Mouse (Mus musculus) stomach, embryonic 14.5 days (tissue): Measurements from ENCODE around the gene Brsk1. TPM values are rescaled to one million over a fixed set of nuclear protein-coding genes. Genes with fewer than 3 reads are reported as not detected.

Experiments
- ATAC-seq: fragments of 200-750 bp; cut with Nextera tagmentation; 2 replicates; pipeline ENCODE4 v1.8.0; 2017; ENCODE audit warnings: low read depth, moderate TSS enrichment; ENCODE audit not compliant: insufficient number of reproducible peaks, insufficient read depth, low FRiP score
- H3K27ac ChIP-seq: fragments of 300-500 bp; sonication (generic); 2 replicates; pipeline ENCODE4 v1.5.1; 2014; ENCODE audit warnings: mild to moderate bottlenecking, low read length, moderate library complexity, mixed read lengths
- H3K27me3 ChIP-seq: fragments of 300-500 bp; sonication (generic); 2 replicates; pipeline ENCODE4 v1.6.1; 2014; ENCODE audit warnings: low read length, control low read depth, mixed read lengths; ENCODE audit not compliant: control insufficient read depth, insufficient read depth
- H3K36me3 ChIP-seq: fragments of 300-500 bp; sonication (generic); 2 replicates; pipeline ENCODE4 v1.6.1; 2014; ENCODE audit warnings: mild to moderate bottlenecking, control low read depth, low read length, moderate library complexity, mixed read lengths; ENCODE audit not compliant: control insufficient read depth, insufficient read depth
- H3K4me1 ChIP-seq: fragments of 300-500 bp; sonication (generic); 2 replicates; pipeline ENCODE4 v1.6.1; 2014; ENCODE audit warnings: low read length, control low read depth, mixed read lengths; ENCODE audit not compliant: control insufficient read depth, insufficient read depth
- H3K4me2 ChIP-seq: fragments of 300-500 bp; sonication (generic); replicated peaks from 2 replicates; pipeline ENCODE4 v1.6.1; 2014; ENCODE audit warnings: low read depth, low read length, control low read depth
- H3K4me3 ChIP-seq: fragments of 300-500 bp; sonication (generic); 2 replicates; pipeline ENCODE4 v1.5.1; 2014; ENCODE audit warnings: low read depth, low read length, control low read depth
- H3K9ac ChIP-seq: fragments of 300-500 bp; sonication (generic); replicated peaks from 2 replicates; pipeline ENCODE4 v1.6.1; 2014; ENCODE audit warnings: low read depth, mild to moderate bottlenecking, control low read depth, low read length, moderate library complexity, mixed read lengths
- H3K9me3 ChIP-seq: fragments of 300-500 bp; sonication (generic); 2 replicates; pipeline ENCODE4 v1.6.1; 2016; ENCODE audit warnings: low read depth, low read length, control low read depth; ENCODE audit not compliant: control insufficient read depth
- WGBS: fragments of 180-500 bp; shearing (Covaris S2); extraction: QIAGEN DNeasy Blood & Tissue Kit; methylation state at CpG from one replicate; pipeline ENCODE4 v1.1.7; 2014; 5-methylcytosine and 5-hydroxymethylcytosine counted together
- polyA plus RNA-seq: library from polyadenylated mRNA; unstranded; fragments of >200 nt; fragmentation: Nextera tagmentation; extraction: Ambion mirVana; gene quantifications from 2 replicates; pipeline ENCODE4 v1.2.1, GENCODE M21; 2014

Gene Brsk1
- polyA plus RNA-seq, 1 experiment from 2014 or later: 4.0 TPM

- Histone ChIP-seq H3K27me3 (no peaks in the 10 kb centered on the region), H3K27ac (peak within 1 kb of the TSS; percentile 96), H3K9ac (peak within 1 kb of the TSS; percentile 88), H3K4me3 (peak within 1 kb of the TSS; percentile 85), H3K36me3 (peaks cover 4% of the 10 kb centered on the region; the same call in 1 of the 2 replicates), H3K4me1 (peaks cover 28% of the 10 kb centered on the region), H3K4me2 (peak within 1 kb of the TSS; percentile 83), H3K9me3 (no peaks in the 10 kb centered on the region)
- peak; percentile 97 for ATAC-seq
- WGBS: under 1% methylated on average over 54 of the region's 54 CpGs
These were observed 31.4 kb upstream of the Brsk1 start, which contains the start of gene Ppp6r1 for GRCm38 (mm10) chr7:4658912-4659551. Ppp6r1 (minus strand) TSS chr7:4659019.

DNA sequence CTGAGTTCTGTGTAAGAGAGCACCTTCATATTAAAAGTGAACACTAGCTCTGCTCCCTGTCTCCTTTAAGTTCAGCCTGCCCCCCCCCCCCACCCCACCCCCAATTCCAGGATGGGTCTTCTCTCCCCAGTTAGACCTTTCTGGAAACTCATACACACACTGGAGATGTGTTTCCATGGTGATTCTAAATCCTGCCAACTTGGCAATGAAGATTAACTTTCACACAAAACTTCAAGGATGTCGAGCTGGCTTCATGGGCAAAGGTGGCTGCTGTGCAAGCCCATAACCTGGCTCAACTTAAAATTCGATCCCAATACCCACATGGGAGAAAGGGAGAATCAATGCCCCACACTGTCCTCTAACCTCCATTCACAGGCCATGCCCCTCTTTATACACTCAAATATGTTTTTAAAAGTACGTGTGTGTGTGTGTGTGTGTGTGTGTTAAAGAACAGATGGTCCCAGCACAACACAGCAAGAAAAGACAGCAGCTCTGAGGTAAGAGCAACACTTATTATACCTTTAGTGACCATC is 30.4 kb upstream of the Brsk1 start:
- peak overlapping the region; percentile 96 for H3K27ac ChIP-seq
- H3K4me3 ChIP-seq: peak overlapping the region; percentile 85
- ATAC-seq: no peak
- peaks cover 28% of the 10 kb centered on the region for H3K4me1 ChIP-seq
- H3K9ac ChIP-seq: peak overlapping the region; percentile 88
- H3K4me2 ChIP-seq: peak overlapping the region; percentile 83
- H3K36me3 ChIP-seq: peaks cover 9% of the 10 kb centered on the region
- no peaks in the 10 kb centered on the region for H3K9me3 ChIP-seq
- 46% methylated on average over 3 of the region's 3 CpGs for WGBS
- no peaks in the 10 kb centered on the region for H3K27me3 ChIP-seq

- no peak for ATAC-seq
- H3K27me3 ChIP-seq: no peaks in the 10 kb centered on the region
- H3K27ac ChIP-seq: no peak overlapping the region
- H3K9me3 ChIP-seq: no peaks in the 10 kb centered on the region
- no peak overlapping the region for H3K4me3 ChIP-seq
- 72% methylated on average over 8 of the region's 8 CpGs for WGBS
- no peak overlapping the region for H3K4me2 ChIP-seq
- H3K4me1 ChIP-seq: peaks cover 6% of the 10 kb centered on the region; the same call in 1 of the 2 replicates
- H3K9ac ChIP-seq: no peak overlapping the region
- peaks cover 18% of the 10 kb centered on the region for H3K36me3 ChIP-seq
These were observed 27.2 kb upstream of the Brsk1 start for GRCm38 (mm10) chr7:4663179-4663578.

DNA sequence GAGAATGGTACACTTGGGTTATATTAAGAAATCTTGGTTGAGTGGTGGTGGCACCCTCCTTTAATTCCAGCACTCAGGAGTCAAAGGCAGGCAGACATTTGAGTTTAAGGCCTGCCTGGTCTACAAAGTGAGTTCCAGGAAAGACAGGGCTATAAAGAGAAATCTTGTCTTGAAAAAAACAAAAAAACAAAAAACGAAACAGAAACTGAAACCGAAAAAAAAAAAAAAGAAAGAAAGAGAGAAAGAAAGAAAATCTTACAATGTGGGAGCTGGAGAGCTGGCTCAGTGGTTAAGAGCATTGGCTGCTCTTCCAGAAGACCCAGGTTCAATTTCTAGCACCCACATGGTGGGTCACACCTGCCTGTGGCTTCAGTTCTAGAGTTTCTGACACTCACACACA is 26.7 kb upstream of the Brsk1 start:
- H3K27ac ChIP-seq: no peak overlapping the region
- WGBS: 92% methylated on average over 2 of the region's 2 CpGs
- peaks cover 18% of the 10 kb centered on the region for H3K36me3 ChIP-seq
- no peak overlapping the region for H3K4me2 ChIP-seq
- no peak overlapping the region for H3K9ac ChIP-seq
- no peaks in the 10 kb centered on the region for H3K9me3 ChIP-seq
- H3K4me1 ChIP-seq: peaks cover 6% of the 10 kb centered on the region; the same call in 1 of the 2 replicates
- no peaks in the 10 kb centered on the region for H3K27me3 ChIP-seq
- ATAC-seq: no peak
- H3K4me3 ChIP-seq: no peak overlapping the region

GRCm38 (mm10) chr7:4666871-4667270 is 23.5 kb upstream of the Brsk1 start:
- Histone ChIP-seq H3K36me3 (peaks cover 28% of the 10 kb centered on the region), H3K27ac (no peak overlapping the region), H3K4me2 (no peak overlapping the region), H3K9ac (no peak overlapping the region), H3K27me3 (no peaks in the 10 kb centered on the region), H3K9me3 (no peaks in the 10 kb centered on the region), H3K4me1 (no peaks in the 10 kb centered on the region), H3K4me3 (no peak overlapping the region)
- WGBS: 96% methylated on average over 5 of the region's 5 CpGs
- ATAC-seq: no peak

DNA sequence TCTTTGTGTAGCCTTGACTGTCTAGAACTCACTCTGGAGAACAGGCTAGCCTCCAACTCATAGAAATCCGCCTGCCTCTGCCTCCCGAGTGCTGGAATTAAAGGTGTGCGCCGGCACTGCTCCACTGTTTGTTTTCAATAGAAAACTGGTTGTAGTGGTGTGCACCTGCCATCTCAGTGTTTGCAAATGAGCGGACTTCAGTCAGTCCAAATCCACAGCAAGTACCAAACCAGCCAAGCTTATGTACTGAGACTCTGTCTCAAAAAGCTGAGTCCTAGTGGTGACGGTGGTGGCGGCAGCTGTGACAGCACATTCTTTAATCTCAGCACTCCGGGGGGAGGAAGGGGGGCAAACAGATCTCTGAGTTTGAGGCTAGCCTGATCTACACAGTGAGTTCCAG is 21.9 kb upstream of the Brsk1 start:
- Histone ChIP-seq H3K4me1 (no peaks in the 10 kb centered on the region), H3K4me3 (no peak overlapping the region), H3K36me3 (peaks cover 25% of the 10 kb centered on the region), H3K27me3 (no peaks in the 10 kb centered on the region), H3K27ac (no peak overlapping the region), H3K9me3 (no peaks in the 10 kb centered on the region), H3K4me2 (no peak overlapping the region), H3K9ac (no peak overlapping the region)
- WGBS: 96% methylated on average over 8 of the region's 8 CpGs
- ATAC-seq: no peak

GRCm38 (mm10) chr7:4669156-4669555 is 21.2 kb upstream of the Brsk1 start:
- Histone ChIP-seq H3K27me3 (no peaks in the 10 kb centered on the region), H3K9me3 (no peaks in the 10 kb centered on the region), H3K27ac (no peak overlapping the region), H3K36me3 (peaks cover 24% of the 10 kb centered on the region), H3K4me1 (no peaks in the 10 kb centered on the region), H3K4me3 (no peak overlapping the region), H3K4me2 (no peak overlapping the region), H3K9ac (no peak overlapping the region)
- 93% methylated on average over 9 of the region's 9 CpGs for WGBS
- ATAC-seq: no peak

GRCm38 (mm10) chr7:4670655-4671255 is 19.6 kb upstream of the Brsk1 start:
- H3K4me2 ChIP-seq: no peak overlapping the region
- no peak; the same call in 1 of the 2 replicates for ATAC-seq
- H3K36me3 ChIP-seq: peaks cover 19% of the 10 kb centered on the region
- no peaks in the 10 kb centered on the region for H3K9me3 ChIP-seq
- WGBS: 88% methylated on average over 8 of the region's 8 CpGs
- no peak overlapping the region for H3K9ac ChIP-seq
- H3K4me1 ChIP-seq: no peaks in the 10 kb centered on the region
- no peaks in the 10 kb centered on the region for H3K27me3 ChIP-seq
- H3K27ac ChIP-seq: no peak overlapping the region
- H3K4me3 ChIP-seq: no peak overlapping the region
